Mouse (Mus musculus) forebrain, embryonic 10.5 days (tissue): ENCODE measurements around the gene Fgfr2. TPM values are rescaled to one million over a fixed set of nuclear protein-coding genes. Genes with fewer than 3 reads are reported as not detected.
A peak's percentile ranks its signal among the peaks of the same experiment; 100 is the strongest.

Experiments
- DNase-seq: peaks from one replicate; pipeline ENCODE4 v3.0.0-alpha.2; 2017; ENCODE audit warnings: low spot score; ENCODE audit errors: extremely low spot score
- H3K27ac ChIP-seq: fragments of 300-500 bp; sonication (generic); 2 replicates; pipeline ENCODE4 v1.5.1; 2016; ENCODE audit warnings: mild to moderate bottlenecking
- H3K27me3 ChIP-seq: fragments of 300-500 bp; sonication (generic); 2 replicates; pipeline ENCODE4 v1.6.1; 2016; ENCODE audit warnings: mild to moderate bottlenecking; ENCODE audit not compliant: poor library complexity, severe bottlenecking
- H3K36me3 ChIP-seq: fragments of 300-500 bp; sonication (generic); replicated peaks from 2 replicates; pipeline ENCODE4 v1.6.1; 2016; ENCODE audit warnings: mild to moderate bottlenecking, moderate library complexity
- H3K4me1 ChIP-seq: fragments of 300-500 bp; sonication (generic); 2 replicates; pipeline ENCODE4 v1.6.1; 2016
- H3K4me3 ChIP-seq: fragments of 300-500 bp; sonication (generic); 2 replicates; pipeline ENCODE4 v1.5.1; 2016; ENCODE audit warnings: mild to moderate bottlenecking, moderate library complexity
- H3K9me3 ChIP-seq: fragments of 300-500 bp; sonication (generic); 2 replicates; pipeline ENCODE4 v1.6.1; 2016; ENCODE audit warnings: mild to moderate bottlenecking, moderate library complexity
- WGBS: fragments of 180-500 bp; shearing (Covaris S2); methylation state at CpG from one replicate; pipeline ENCODE4 v1.1.7; 2016; 5-methylcytosine and 5-hydroxymethylcytosine counted together
- polyA plus RNA-seq: library from polyadenylated mRNA; unstranded; fragments of >200 nt; fragmentation: Nextera tagmentation; extraction: Ambion mirVana; gene quantifications from 2 replicates; pipeline ENCODE4 v1.2.1, GENCODE M21; 2016

Gene Fgfr2
- polyA plus RNA-seq, 1 experiment from 2014 or later = 55.7 TPM

DNA sequence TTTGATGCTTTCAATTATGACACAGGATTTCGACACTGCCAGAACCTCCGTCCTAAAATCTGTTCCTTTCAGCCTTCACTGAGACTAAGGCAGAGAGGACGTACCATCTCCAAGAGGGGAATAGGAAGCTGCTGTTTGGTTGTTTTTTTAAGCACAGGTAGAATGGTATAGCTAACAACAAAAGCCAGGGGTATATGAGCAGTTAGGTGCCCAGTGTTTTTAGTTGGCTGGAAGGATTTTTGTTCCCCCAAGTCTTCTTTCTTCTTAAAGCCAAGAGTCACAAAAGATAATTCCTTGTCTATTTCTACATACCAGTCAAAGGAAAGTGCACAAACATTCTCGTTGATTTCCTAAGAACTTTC is 2859.9 kb downstream of the Fgfr2 start:
- no peak for DNase-seq
- Histone ChIP-seq H3K9me3 (no peaks in the 10 kb centered on the region), H3K27me3 (peaks cover 98% of the 10 kb centered on the region), H3K4me1 (peaks cover 100% of the 10 kb centered on the region), H3K36me3 (peaks cover 25% of the 10 kb centered on the region), H3K4me3 (peak overlapping the region; percentile 95), H3K27ac (peak overlapping the region; percentile 94)
- WGBS = 22% methylated on average over 4 of the region's 4 CpGs

DNA sequence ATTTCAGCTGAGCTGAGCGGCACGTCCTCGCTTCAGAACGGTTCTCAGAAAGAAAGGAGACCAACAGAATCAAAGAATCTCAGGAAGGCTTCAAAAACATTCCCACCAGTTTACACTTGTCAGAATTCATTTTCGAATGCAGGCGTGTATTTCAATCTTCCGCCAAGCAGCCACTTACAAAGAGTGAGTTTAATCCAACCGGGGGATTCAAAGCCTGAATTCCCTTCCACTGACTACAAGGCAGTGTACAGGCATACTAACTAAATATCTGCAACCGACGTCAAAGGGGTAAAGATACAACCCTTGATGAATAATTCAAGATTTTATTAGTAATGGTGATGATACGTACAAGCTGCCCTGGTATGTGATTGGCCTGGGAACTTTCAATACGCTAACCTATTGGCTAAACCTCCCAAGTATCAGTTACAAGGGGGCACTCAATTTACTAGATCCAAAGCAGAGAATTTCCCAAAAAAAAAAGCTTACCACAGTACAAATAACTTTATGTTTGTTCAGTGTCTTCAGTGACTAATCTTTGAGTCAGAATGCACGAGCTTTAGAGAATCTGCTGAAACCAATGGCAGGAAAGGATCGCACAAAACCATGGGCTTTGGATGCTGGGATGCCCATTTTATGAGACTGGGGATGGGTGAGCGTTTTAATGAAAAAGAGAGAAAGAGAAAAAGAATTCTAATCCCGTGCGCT is 2860.5 kb downstream of the Fgfr2 start:
- peak overlapping the region; percentile 94; the same call in 1 of the 2 replicates for H3K27ac ChIP-seq
- H3K36me3 ChIP-seq = peaks cover 25% of the 10 kb centered on the region
- 22% methylated on average over 17 of the region's 17 CpGs for WGBS
- no peak for DNase-seq
- peaks cover 98% of the 10 kb centered on the region for H3K27me3 ChIP-seq
- H3K4me3 ChIP-seq = peak overlapping the region; percentile 95
- no peaks in the 10 kb centered on the region for H3K9me3 ChIP-seq
- peaks cover 100% of the 10 kb centered on the region for H3K4me1 ChIP-seq

DNA sequence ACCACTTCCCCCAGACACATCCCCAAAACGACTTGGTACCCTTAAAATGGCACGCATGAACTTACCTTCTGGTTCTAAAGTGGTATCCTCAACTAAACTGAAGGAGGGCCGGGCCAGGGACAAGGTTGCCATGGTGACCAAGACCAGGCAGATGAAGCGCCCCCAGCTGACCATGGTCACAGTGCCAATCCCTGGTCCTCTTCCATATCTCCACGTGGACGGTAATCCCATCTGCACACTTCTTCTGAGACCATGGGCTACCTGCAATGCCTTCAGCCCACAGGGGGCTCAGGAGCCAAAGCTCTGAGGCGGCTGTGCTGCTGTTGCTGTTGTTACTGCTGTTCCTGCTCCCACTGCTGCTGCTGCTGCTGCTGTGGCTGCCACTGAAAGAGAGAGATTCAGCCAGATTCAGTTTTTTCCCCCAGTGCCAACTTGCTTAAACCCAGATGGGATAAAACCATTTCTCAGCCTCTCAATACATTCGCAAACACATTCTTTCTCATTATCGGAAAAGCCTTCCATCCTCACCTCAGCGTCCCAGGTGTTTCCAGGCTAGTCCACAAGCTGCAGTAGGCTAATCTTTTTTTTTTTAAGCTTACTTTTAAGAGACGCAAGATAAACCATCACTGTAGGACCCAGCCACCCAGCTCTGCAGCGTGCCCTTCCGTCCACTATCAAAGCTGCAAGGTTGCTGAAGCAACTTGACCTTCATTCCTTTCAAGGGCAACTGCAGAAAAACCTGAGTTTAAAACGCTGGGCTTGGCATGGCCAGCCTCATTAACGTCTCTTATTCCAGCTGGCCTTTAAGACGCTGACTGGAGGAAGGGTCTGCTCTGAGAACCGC is 2861.2 kb downstream of the Fgfr2 start:
- peaks cover 27% of the 10 kb centered on the region for H3K36me3 ChIP-seq
- peaks cover 98% of the 10 kb centered on the region for H3K27me3 ChIP-seq
- peaks cover 100% of the 10 kb centered on the region for H3K4me1 ChIP-seq
- H3K4me3 ChIP-seq = peak overlapping the region; percentile 95
- peak overlapping the region; percentile 63; the same call in 1 of the 2 replicates for H3K27ac ChIP-seq
- H3K9me3 ChIP-seq = no peaks in the 10 kb centered on the region
- 36% methylated on average over 17 of the region's 17 CpGs for WGBS
- DNase-seq = no peak

DNA sequence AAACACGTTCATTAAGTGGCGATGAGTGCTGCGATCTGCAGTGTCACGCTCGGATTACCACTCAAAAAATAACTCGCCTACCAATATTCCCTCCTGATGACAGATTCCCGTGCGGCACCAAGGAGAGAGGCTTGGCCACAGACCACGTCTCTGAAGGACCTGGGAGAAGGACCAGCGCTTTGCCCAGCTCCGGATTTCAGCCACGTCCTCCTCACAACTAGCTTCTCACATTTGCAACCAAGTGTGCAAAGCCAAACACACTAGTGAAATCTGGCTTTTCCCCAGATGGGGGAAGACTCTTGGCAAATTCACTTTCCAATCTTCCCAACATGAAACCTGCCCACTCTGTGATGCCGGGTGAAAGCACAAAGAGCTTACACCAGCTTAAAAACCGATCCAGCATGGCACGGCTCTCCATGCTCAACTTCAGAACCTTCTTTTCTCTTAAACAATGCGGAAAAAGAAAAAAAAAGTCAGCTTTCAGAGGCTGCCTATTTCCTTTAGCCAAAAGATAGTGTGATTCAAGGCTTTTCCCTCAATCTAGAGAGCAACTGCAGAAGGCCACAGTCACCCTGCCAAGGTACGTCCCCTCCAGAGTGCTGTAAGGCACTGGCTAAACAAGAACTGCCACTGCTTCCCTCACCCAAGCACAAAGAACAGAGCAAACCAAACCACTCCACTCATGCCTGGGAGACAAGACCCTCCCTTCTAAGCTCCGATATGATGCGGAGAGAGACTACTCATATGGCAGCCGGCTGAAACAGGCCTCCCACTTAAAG is 2862.1 kb downstream of the Fgfr2 start:
- peak overlapping the region; percentile 36; the same call in 1 of the 2 replicates for H3K27ac ChIP-seq
- H3K36me3 ChIP-seq = peaks cover 32% of the 10 kb centered on the region
- no peak for DNase-seq
- WGBS = 80% methylated on average over 20 of the region's 20 CpGs
- H3K27me3 ChIP-seq = peaks cover 99% of the 10 kb centered on the region
- peaks cover 95% of the 10 kb centered on the region for H3K4me1 ChIP-seq
- H3K9me3 ChIP-seq = no peaks in the 10 kb centered on the region
- H3K4me3 ChIP-seq = peak overlapping the region; percentile 95; the same call in 1 of the 2 replicates

DNA sequence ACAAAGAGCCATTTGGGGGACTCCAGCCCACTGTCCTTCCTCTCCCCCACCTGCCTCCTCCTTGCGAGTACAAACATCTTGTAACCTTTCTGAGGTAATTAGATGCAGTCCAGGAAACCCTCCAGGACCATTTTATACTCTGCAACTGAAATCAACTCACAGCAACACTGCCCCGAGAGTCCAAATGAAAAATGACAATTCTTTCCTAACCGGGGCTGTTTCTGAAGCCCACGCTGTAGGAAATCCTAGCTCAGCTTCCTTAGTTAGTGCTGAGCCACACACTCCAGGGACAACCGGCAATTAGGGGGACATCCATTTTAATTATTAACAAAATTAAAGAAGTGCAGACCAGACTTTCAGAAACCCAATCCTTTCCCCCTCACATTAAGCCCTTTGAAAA is 2863.1 kb downstream of the Fgfr2 start:
- H3K9me3 ChIP-seq = no peaks in the 10 kb centered on the region
- H3K4me3 ChIP-seq = peak overlapping the region; percentile 1; the same call in 1 of the 2 replicates
- no peak overlapping the region for H3K27ac ChIP-seq
- peaks cover 99% of the 10 kb centered on the region for H3K27me3 ChIP-seq
- H3K4me1 ChIP-seq = peaks cover 85% of the 10 kb centered on the region
- peaks cover 34% of the 10 kb centered on the region for H3K36me3 ChIP-seq
- DNase-seq = no peak
- WGBS = 28% methylated on average over 5 of the region's 5 CpGs

DNA sequence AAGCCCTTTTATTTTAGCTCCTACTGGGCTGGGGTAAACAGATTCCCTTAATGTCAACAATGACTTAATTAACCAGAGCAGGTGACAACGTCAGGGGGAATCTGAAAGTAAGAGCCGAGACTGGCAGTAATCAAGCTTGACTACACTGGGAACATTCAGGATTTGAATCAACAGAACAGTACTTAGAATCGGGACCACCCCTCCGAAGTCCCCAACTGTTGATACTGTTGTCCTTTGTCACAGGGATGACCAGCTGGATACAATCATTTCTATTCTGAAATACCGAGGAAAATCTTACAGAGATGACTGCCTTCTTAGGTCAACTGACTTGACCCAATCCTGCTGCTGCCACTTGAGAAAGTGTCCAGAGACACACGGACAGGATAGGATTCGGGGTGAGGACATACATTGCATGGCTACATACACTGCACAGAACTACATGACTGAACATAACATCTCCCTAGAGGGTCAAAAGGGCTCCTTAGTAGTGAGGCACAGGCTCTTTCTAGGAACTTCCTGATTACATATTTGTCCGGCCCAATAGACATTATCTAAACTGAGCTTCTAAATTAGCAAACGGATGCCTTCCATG is 2864.3 kb downstream of the Fgfr2 start:
- H3K27me3 ChIP-seq = peaks cover 100% of the 10 kb centered on the region
- H3K27ac ChIP-seq = no peak overlapping the region
- 22% methylated on average over 9 of the region's 9 CpGs for WGBS
- no peak for DNase-seq
- H3K4me1 ChIP-seq = peaks cover 81% of the 10 kb centered on the region
- peaks cover 45% of the 10 kb centered on the region for H3K36me3 ChIP-seq
- peak overlapping the region; percentile 24 for H3K4me3 ChIP-seq
- no peaks in the 10 kb centered on the region for H3K9me3 ChIP-seq

DNA sequence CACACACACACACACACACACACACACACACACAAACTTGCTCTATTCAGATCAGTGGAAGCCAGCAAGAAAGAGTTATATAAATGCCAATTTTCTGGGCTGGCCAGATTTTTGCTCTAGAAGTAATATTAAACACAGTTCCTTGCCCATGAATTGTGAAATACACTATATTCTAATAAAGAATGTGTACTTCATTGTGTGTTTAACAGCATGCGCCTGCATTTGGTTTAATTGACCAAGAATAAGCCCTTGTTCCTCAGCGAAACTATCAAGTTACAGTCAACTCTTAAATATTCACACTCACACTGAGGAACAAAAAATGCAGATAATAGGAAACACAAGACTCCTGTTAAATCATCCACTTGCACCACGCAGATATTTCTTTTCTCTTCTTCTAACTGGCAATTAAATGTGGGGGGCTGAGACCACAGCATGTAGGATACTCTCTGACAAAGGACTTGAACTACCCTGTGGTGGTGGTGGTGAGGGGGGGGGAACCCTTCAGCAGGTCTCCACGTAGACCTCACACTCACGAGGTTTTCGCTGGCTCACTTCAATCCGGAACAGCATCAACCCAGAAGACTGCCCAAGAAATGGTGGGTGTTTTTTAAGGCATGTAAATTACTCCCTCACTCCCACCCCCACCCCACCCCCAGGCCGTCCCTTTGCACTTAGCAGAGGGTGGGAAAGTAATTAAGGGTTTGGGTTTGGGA is 2865.0 kb downstream of the Fgfr2 start:
- Histone ChIP-seq H3K36me3 (peaks cover 51% of the 10 kb centered on the region), H3K4me1 (peaks cover 81% of the 10 kb centered on the region), H3K9me3 (no peaks in the 10 kb centered on the region), H3K27ac (no peak overlapping the region), H3K4me3 (peak overlapping the region; percentile 24; the same call in 1 of the 2 replicates), H3K27me3 (peaks cover 100% of the 10 kb centered on the region)
- no peak for DNase-seq
- 7% methylated on average over 8 of the region's 8 CpGs for WGBS

DNA sequence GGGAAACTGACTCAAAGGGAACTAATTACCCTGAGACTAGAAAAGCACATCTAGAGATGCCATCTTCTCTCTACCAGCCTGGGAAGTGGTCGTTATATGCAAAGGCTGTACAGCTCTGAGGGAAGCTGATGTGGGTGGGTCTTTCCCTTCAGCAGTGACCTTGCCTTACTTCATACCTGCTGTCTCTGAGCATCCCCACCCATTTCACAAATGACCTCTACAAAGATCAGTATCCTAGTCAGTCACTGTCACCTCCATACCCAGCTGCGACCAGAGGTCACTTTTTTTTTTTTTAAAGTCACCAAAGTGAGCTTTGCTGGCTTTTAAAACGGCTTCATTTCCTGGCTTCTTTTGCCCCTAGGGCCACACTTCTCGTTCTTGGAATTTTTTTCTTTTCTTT is 2869.9 kb downstream of the Fgfr2 start:
- Histone ChIP-seq H3K4me3 (no peak overlapping the region), H3K27me3 (peaks cover 99% of the 10 kb centered on the region), H3K9me3 (no peaks in the 10 kb centered on the region), H3K4me1 (peaks cover 81% of the 10 kb centered on the region), H3K36me3 (peaks cover 38% of the 10 kb centered on the region), H3K27ac (no peak overlapping the region)
- DNase-seq = no peak
- 67% methylated on average over 4 of the region's 4 CpGs for WGBS

DNA sequence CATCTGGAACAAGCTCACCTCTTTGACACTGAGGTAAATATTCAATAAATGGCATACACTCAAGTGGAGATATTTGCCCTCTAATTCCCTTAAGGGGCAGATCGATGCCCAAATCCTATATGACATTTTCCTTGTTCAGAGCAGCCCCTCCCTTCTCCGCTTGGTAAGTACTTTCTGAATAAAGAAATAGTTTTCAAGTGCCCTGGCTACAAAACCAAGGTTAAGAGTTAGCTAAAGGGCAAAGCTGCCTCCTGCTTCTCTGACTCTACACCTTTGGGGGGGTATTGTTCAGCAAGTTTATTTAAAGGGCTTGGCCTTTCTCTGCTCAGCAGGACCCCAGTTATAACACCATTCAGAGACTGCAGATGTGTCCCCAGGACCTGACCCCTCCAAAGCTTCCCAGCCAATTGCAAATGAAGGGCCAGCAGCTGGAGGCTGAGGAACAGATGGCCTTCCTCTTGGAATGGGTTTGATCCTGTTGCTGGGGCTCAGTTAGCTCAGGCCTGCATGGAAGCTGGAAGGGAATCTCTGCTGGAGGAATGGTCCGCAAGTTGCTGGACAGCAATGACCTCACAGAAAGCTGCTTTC is 2871.1 kb downstream of the Fgfr2 start:
- H3K9me3 ChIP-seq = no peaks in the 10 kb centered on the region
- H3K27me3 ChIP-seq = peaks cover 99% of the 10 kb centered on the region
- H3K36me3 ChIP-seq = peaks cover 37% of the 10 kb centered on the region
- peak overlapping the region; percentile 60 for H3K27ac ChIP-seq
- no peak overlapping the region for H3K4me3 ChIP-seq
- WGBS = 36% methylated on average over 3 of the region's 3 CpGs
- peaks cover 80% of the 10 kb centered on the region for H3K4me1 ChIP-seq
- DNase-seq = peak; percentile 56

DNA sequence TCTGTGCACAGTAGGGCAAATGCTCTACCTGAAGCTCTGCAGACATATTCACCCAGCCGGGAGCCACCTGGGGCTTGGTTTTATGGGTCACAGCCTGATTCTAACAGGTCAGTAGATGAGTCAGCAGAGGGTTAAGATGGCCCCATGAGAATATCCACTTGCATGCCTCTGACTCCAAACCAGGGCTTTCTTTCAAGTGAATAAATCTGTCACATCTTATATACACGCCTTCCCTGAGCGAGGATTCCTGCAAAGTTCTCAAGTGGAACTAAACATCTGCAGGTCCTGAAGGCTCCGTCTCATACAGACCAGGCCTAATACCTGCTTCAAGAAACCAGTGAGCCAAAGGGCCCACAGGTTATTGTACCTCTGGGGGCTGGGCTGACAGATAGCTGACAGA is 2872.2 kb downstream of the Fgfr2 start:
- H3K27me3 ChIP-seq = peaks cover 99% of the 10 kb centered on the region
- 48% methylated on average over 4 of the region's 4 CpGs for WGBS
- no peaks in the 10 kb centered on the region for H3K9me3 ChIP-seq
- peaks cover 82% of the 10 kb centered on the region for H3K4me1 ChIP-seq
- H3K27ac ChIP-seq = 0 out of 2 replicates have a peak overlapping the region, but pooled peaks have one; percentile 30
- no peak overlapping the region for H3K4me3 ChIP-seq
- no peak for DNase-seq
- peaks cover 30% of the 10 kb centered on the region for H3K36me3 ChIP-seq

DNA sequence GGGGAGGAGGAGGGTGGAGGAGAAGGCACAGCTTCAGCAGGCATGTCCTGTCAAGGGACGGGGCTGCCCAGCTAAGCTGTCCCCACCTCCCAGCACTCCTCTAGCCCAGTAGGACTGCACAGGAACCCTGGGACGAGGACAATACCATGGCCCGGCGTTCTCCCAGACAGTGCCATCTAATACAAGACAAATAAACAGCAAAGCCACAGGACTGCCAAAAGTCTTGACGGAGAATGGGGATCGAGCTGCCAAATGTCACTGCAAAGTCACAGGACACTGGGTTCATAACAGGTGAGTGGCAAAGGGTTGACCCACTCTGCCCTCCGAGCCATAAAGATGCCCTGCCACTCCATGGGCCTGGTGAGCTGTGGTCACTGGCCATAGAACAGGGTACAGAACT is 2874.7 kb downstream of the Fgfr2 start:
- WGBS = 77% methylated on average over 7 of the region's 7 CpGs

More for the DNA sequence above, 2874.7 kb downstream of the Fgfr2 start:
- DNase-seq = no peak
- Histone ChIP-seq H3K27me3 (peaks cover 89% of the 10 kb centered on the region), H3K36me3 (peaks cover 14% of the 10 kb centered on the region), H3K9me3 (no peaks in the 10 kb centered on the region), H3K4me3 (no peak overlapping the region), H3K27ac (no peak overlapping the region), H3K4me1 (peaks cover 92% of the 10 kb centered on the region)
